In genomic region chr11:108025726-108026425, GRCm38 (mm10) we compare ENCODE assay signal across 10 mouse cellular contexts.
DNase-seq lines count a peak whose midpoint lies in the region; ATAC-seq and TF ChIP-seq lines count a peak whose summit lies in the region.
"Had no signal": no experiment of that assay in that cellular context is flagged by ENCODE, and none has a peak within 500 bp of the region (broad histone marks: within the 10 kb centered on the region; RNA-seq: fewer than 3 reads in every experiment).

No protein-coding gene starts in this region.

- H3K27ac ChIP-seq in heart, embryonic 12.5 days (ENCODE audit: poor library complexity, severe bottlenecking) = no peak overlapping the region
- no peak overlapping the region for H3K27ac ChIP-seq in hindbrain, postnatal 0 days
- H3K27ac ChIP-seq: heart, embryonic 13.5 days; neural tube, embryonic 13.5 days had no signal

- H3K27me3 ChIP-seq in heart, embryonic 12.5 days (replicated peaks) = no peaks in the 10 kb centered on the region
- no peaks in the 10 kb centered on the region for H3K27me3 ChIP-seq in hindbrain, postnatal 0 days (ENCODE audit: insufficient read depth, low read length)
- H3K27me3 ChIP-seq: heart, embryonic 13.5 days; neural tube, embryonic 13.5 days had no signal

- no peak overlapping the region for H3K9ac ChIP-seq in heart, embryonic 12.5 days
- no peak overlapping the region for H3K9ac ChIP-seq in hindbrain, postnatal 0 days (replicated peaks; ENCODE audit: low read length)
- H3K9ac ChIP-seq: heart, embryonic 13.5 days; neural tube, embryonic 13.5 days had no signal

- H3K36me3 ChIP-seq in heart, embryonic 12.5 days = no peaks in the 10 kb centered on the region
- no peaks in the 10 kb centered on the region for H3K36me3 ChIP-seq in hindbrain, postnatal 0 days (ENCODE audit: insufficient read depth, low read length)
- H3K36me3 ChIP-seq: heart, embryonic 13.5 days; neural tube, embryonic 13.5 days had no signal

- no peak overlapping the region for H3K4me2 ChIP-seq in heart, embryonic 12.5 days
- no peak overlapping the region for H3K4me2 ChIP-seq in hindbrain, postnatal 0 days (ENCODE audit: low read depth, low read length)
- H3K4me2 ChIP-seq: heart, embryonic 13.5 days; neural tube, embryonic 13.5 days had no signal

- intact Hi-C loops in left cerebral cortex, postnatal 10 days (cut with DNase I) = loop anchor here (5.0 kb wide), 1 partner anchor 391 kb away; no protein-coding TSS in a partner anchor

- H3K4me3 ChIP-seq in heart, embryonic 12.5 days = no peak overlapping the region
- H3K4me3 ChIP-seq in hindbrain, postnatal 0 days (ENCODE audit: low read length) = no peak overlapping the region
- H3K4me3 ChIP-seq: heart, embryonic 13.5 days; neural tube, embryonic 13.5 days had no signal

- DNase-seq in heart, adult 11 months = peak; percentile 95
- peak; percentile 50 for DNase-seq in ZHBTc4 (ENCODE audit: low read depth, low spot score)
- peak; percentile 72 for DNase-seq in embryo, embryonic 10.5 days (ENCODE audit: low spot score)
- peak; percentile 89 for DNase-seq in hindbrain, postnatal 0 days (ENCODE audit: low spot score)
- peak; percentile 53 to 58 for DNase-seq in left cerebral cortex, postnatal 10 days (ENCODE audit: extremely low spot score in 1 of 2, low spot score in 2 of 2)
- DNase-seq in ovary, postnatal 36 days (ENCODE audit: low spot score) = peak; percentile 31

- H3K9me3 ChIP-seq in heart, embryonic 12.5 days (replicated peaks) = no peaks in the 10 kb centered on the region
- no peaks in the 10 kb centered on the region for H3K9me3 ChIP-seq in hindbrain, postnatal 0 days (ENCODE audit: low read length)
- H3K9me3 ChIP-seq: heart, embryonic 13.5 days; neural tube, embryonic 13.5 days had no signal

- TF ChIP-seq CTCF in hindbrain, postnatal 0 days (IDR thresholded peaks at IDR 0.05; ENCODE audit: low read depth) = peak; percentile 87

- 65% methylated on average over 7 of the region's 7 CpGs for WGBS in heart, embryonic 12.5 days
- 44% methylated on average over 7 of the region's 7 CpGs for WGBS in hindbrain, postnatal 0 days

- peaks cover 11% of the 10 kb centered on the region for H3K4me1 ChIP-seq in heart, embryonic 12.5 days (replicated peaks)
- H3K4me1 ChIP-seq in hindbrain, postnatal 0 days (ENCODE audit: insufficient read depth, low read length) = peaks cover 4% of the 10 kb centered on the region; the same call in 1 of the 2 replicates

- no peak for ATAC-seq in heart, embryonic 12.5 days (ENCODE audit: insufficient number of reproducible peaks, low FRiP score)
- peak; percentile 61 for ATAC-seq in hindbrain, postnatal 0 days
- ATAC-seq in erythroblast, adult 5-6 weeks (replicated peaks; ENCODE audit: low FRiP score, poor library complexity, severe bottlenecking) = no peak

Comparison
In these comparisons a context has a peak if more than half of its experiments do, and no peak if none do; other contexts are left out.
1. DNase-seq: peak in every context shown above with its lines; median percentile 95 in heart, adult 11 months; 89 in hindbrain, postnatal 0 days; 72 in embryo, embryonic 10.5 days; 56 in left cerebral cortex, postnatal 10 days; 50 in ZHBTc4; 31 in ovary, postnatal 36 days.